9 mouse cellular contexts compared by ENCODE assay signal in genomic region chr13:44977483-44978141, GRCm38 (mm10). TPM values are rescaled to one million over a fixed set of nuclear protein-coding genes. Genes with fewer than 3 reads are reported as not detected.
DNase-seq lines count a peak whose midpoint lies in the region; ATAC-seq and TF ChIP-seq lines count a peak whose summit lies in the region.
"Had no signal": no experiment of that assay in that cellular context is flagged by ENCODE, and none has a peak within 500 bp of the region (broad histone marks: within the 10 kb centered on the region; RNA-seq: fewer than 3 reads in every experiment).

No protein-coding gene starts in this region.

- WGBS in hindbrain, embryonic 11.5 days = 84% methylated on average over 2 of the region's 2 CpGs
- WGBS in hindbrain, embryonic 10.5 days = 85% methylated on average over 2 of the region's 2 CpGs
- WGBS in midbrain, embryonic 12.5 days = 74% methylated on average over 2 of the region's 2 CpGs

- no peak for TF ChIP-seq POLR2A in CH12.LX (IDR thresholded peaks at IDR 0.05; ENCODE audit: low read depth, low read length)

- no peaks in the 10 kb centered on the region for H3K27me3 ChIP-seq in hindbrain, embryonic 11.5 days (ENCODE audit: control insufficient read depth, insufficient read depth, low read length)
- H3K27me3 ChIP-seq in hindbrain, embryonic 10.5 days (ENCODE audit: insufficient read depth, poor library complexity, severe bottlenecking) = no peaks in the 10 kb centered on the region
- no peaks in the 10 kb centered on the region for H3K27me3 ChIP-seq in CH12.LX (replicated peaks)
- H3K27me3 ChIP-seq in midbrain, embryonic 12.5 days = no peaks in the 10 kb centered on the region

- in situ Hi-C loops in CH12.LX (cut with MboI; ENCODE audit: low pct_ligation_motif_present, low pct_unique_long_range_greater_than_20kb, low sequenced_read_pairs) = loop anchor here (10.0 kb wide), 1 partner anchor 213 kb away; no protein-coding TSS in a partner anchor

- TF ChIP-seq RAD21 in CH12.LX (IDR thresholded peaks at IDR 0.05; ENCODE audit: low read depth, low read length) = peak; percentile 75

- H3K4me3 ChIP-seq in hindbrain, embryonic 11.5 days (ENCODE audit: low read depth, low read length) = no peak overlapping the region
- H3K4me3 ChIP-seq in hindbrain, embryonic 10.5 days = no peak overlapping the region
- no peak overlapping the region for H3K4me3 ChIP-seq in CH12.LX (replicated peaks in 1 of 3; ENCODE audit: low read depth in 2 of 3, low read length in 2 of 3, poor library complexity in 1 of 3)
- H3K4me3 ChIP-seq in midbrain, embryonic 12.5 days = no peak overlapping the region

- H3K9ac ChIP-seq in hindbrain, embryonic 11.5 days (ENCODE audit: low read depth, low read length) = no peak overlapping the region
- H3K9ac ChIP-seq in CH12.LX (ENCODE audit: insufficient read depth, low read depth) = no peak overlapping the region
- no peak overlapping the region for H3K9ac ChIP-seq in midbrain, embryonic 12.5 days (replicated peaks)

- peak; percentile 20 for DNase-seq in hindbrain, embryonic 11.5 days (ENCODE audit: low spot score)
- no peak for DNase-seq in hindbrain, embryonic 10.5 days (ENCODE audit: low spot score)
- peak; percentile 34 for DNase-seq in CH12.LX (ENCODE audit: extremely low read depth)
- DNase-seq in embryo, embryonic 10.5 days (ENCODE audit: low spot score) = peak; percentile 60
- no peak for DNase-seq in urinary bladder, postnatal 14 days (ENCODE audit: low spot score)
- no peak for DNase-seq in cerebellum, postnatal 4 days (ENCODE audit: low spot score in 2 of 2)
- no peak for DNase-seq in left cerebral cortex, adult 9 months (ENCODE audit: low spot score in 2 of 2)
- DNase-seq: thymus, adult 2 months had no signal

- TF ChIP-seq CTCF in CH12.LX (conservative IDR thresholded peaks at IDR 0.05 in 1 of 2, IDR thresholded peaks at IDR 0.05 in 1 of 2; ENCODE audit: low read depth in 2 of 2, low read length in 2 of 2) = peak; percentile 27 to 67; a peak in 3 of 4 replicates

- H3K4me2 ChIP-seq in hindbrain, embryonic 11.5 days (replicated peaks; ENCODE audit: low read depth, low read length) = no peak overlapping the region
- no peak overlapping the region for H3K4me2 ChIP-seq in CH12.LX (ENCODE audit: insufficient read depth, low read depth, poor library complexity, severe bottlenecking)
- H3K4me2 ChIP-seq in midbrain, embryonic 12.5 days (replicated peaks) = no peak overlapping the region

- no peak for ATAC-seq in hindbrain, embryonic 11.5 days (ENCODE audit: low FRiP score)
- ATAC-seq in midbrain, embryonic 12.5 days (ENCODE audit: low FRiP score, low read depth) = no peak

- H3K9me3 ChIP-seq in hindbrain, embryonic 11.5 days (ENCODE audit: control insufficient read depth, low read length) = no peaks in the 10 kb centered on the region
- H3K9me3 ChIP-seq in hindbrain, embryonic 10.5 days = no peaks in the 10 kb centered on the region
- H3K9me3 ChIP-seq in CH12.LX (replicated peaks; ENCODE audit: low read length) = no peaks in the 10 kb centered on the region
- no peaks in the 10 kb centered on the region for H3K9me3 ChIP-seq in midbrain, embryonic 12.5 days

- no peak overlapping the region for H3K27ac ChIP-seq in hindbrain, embryonic 11.5 days (ENCODE audit: low read depth, low read length)
- no peak overlapping the region for H3K27ac ChIP-seq in hindbrain, embryonic 10.5 days
- H3K27ac ChIP-seq in CH12.LX (ENCODE audit: insufficient read depth, low read depth) = no peak overlapping the region
- H3K27ac ChIP-seq in midbrain, embryonic 12.5 days (replicated peaks) = 0 out of 2 replicates have a peak overlapping the region, but pooled peaks have one; percentile 1

- H3K4me1 ChIP-seq in hindbrain, embryonic 11.5 days (replicated peaks; ENCODE audit: control insufficient read depth, insufficient read depth, low read length) = no peaks in the 10 kb centered on the region
- H3K4me1 ChIP-seq in hindbrain, embryonic 10.5 days (replicated peaks) = peaks cover 8% of the 10 kb centered on the region; the same call in 1 of the 2 replicates
- H3K4me1 ChIP-seq in CH12.LX (ENCODE audit: control insufficient read depth in 1 of 2, insufficient read depth in 2 of 2) = peaks cover 5 to 17% of the 10 kb centered on the region in 2 experiments
- H3K4me1 ChIP-seq in midbrain, embryonic 12.5 days = peaks cover 8% of the 10 kb centered on the region

- no peak for TF ChIP-seq EP300 in CH12.LX (IDR thresholded peaks at IDR 0.05; ENCODE audit: low read length)

- H3K36me3 ChIP-seq in hindbrain, embryonic 11.5 days (ENCODE audit: control insufficient read depth, insufficient read depth, low read length) = no peaks in the 10 kb centered on the region
- peaks cover 17% of the 10 kb centered on the region; the same call in 1 of the 2 replicates for H3K36me3 ChIP-seq in hindbrain, embryonic 10.5 days
- peaks cover 0 to 65% of the 10 kb centered on the region in 2 experiments for H3K36me3 ChIP-seq in CH12.LX (replicated peaks in 1 of 2; ENCODE audit: control insufficient read depth in 1 of 2, insufficient read depth in 1 of 2, low read length in 1 of 2)
- H3K36me3 ChIP-seq in midbrain, embryonic 12.5 days = no peaks in the 10 kb centered on the region

- H3K79me2 ChIP-seq in CH12.LX (replicated peaks; ENCODE audit: control insufficient read depth, extremely low read depth, insufficient read depth, poor library complexity, severe bottlenecking) = peaks cover 2% of the 10 kb centered on the region; the same call in 1 of the 2 replicates

- dilution Hi-C loops in CH12.LX (cut with MboI; ENCODE audit: extremely low pct_ligation_motif_present, extremely low pct_unique_long_range_greater_than_20kb, low sequenced_read_pairs) = no loop called here

TF ChIP-seq in CH12.LX, 34 proteins besides CTCF, POLR2A, EP300 and RAD21:
- TF ChIP-seq BHLHE40 (IDR thresholded peaks at IDR 0.05; ENCODE audit: low read depth, low read length) (no peak), SMC3 (IDR thresholded peaks at IDR 0.05; ENCODE audit: low read depth, low read length) (peak; percentile 45), RCOR1 (conservative IDR thresholded peaks at IDR 0.05; ENCODE audit: low read depth, low read length) (no peak), ZNF384 (IDR thresholded peaks at IDR 0.05; ENCODE audit: low read depth, low read length) (peak; percentile 94), USF1 (IDR thresholded peaks at IDR 0.05; ENCODE audit: low read depth, low read length) (no peak), JUN (IDR thresholded peaks at IDR 0.05; ENCODE audit: insufficient read depth, low read depth, low read length) (no peak)

RNA-seq across cellular contexts. Expression of gene Dtnbp1, which starts 24.3 kb away (rescaled TPM):
- polyA plus RNA-seq in hindbrain, embryonic 11.5 days (2014; fragmentation: Nextera tagmentation; extraction: Ambion mirVana) = 69.2 and 74.0 TPM in 2 replicates
- polyA plus RNA-seq in hindbrain, embryonic 10.5 days (2016; fragmentation: Nextera tagmentation; extraction: Ambion mirVana) = 80.7 and 85.4 TPM in 2 replicates
- total RNA-seq in CH12.LX (2012; rRNA removed) (32.0 and 32.4 TPM in 2 replicates), CH12.LX (2014; rRNA removed) (35.9 and 37.0 TPM in 2 replicates)
- 69.2 and 85.0 TPM in 2 replicates for polyA plus RNA-seq in CH12.LX (2012; ENCODE audit: insufficient read length, low read depth)
- 72.4 and 80.9 TPM in 2 replicates for polyA plus RNA-seq in midbrain, embryonic 12.5 days (2016; fragmentation: Nextera tagmentation; extraction: Ambion mirVana)

Comparison
In these comparisons a context has a peak if more than half of its experiments do, and no peak if none do; other contexts are left out.
1. DNase-seq: peak in hindbrain, embryonic 11.5 days (single experiment), CH12.LX (single experiment) and embryo, embryonic 10.5 days (single experiment); none in hindbrain, embryonic 10.5 days (single experiment), urinary bladder, postnatal 14 days (single experiment), cerebellum, postnatal 4 days (0 of 2) and left cerebral cortex, adult 9 months (0 of 2).